Mouse (Mus musculus) cortical plate, adult 2 months (tissue): Measurements from ENCODE around the gene Gpc1. TPM values are rescaled to one million over a fixed set of nuclear protein-coding genes. Genes with fewer than 3 reads are reported as not detected.

Experiments used
- H3K27ac ChIP-seq: fragments of 200-500 bp; 2 replicates; pipeline ENCODE4 v1.5.1; 2012; ENCODE audit warnings: low read length, control low read depth, inconsistent platforms; ENCODE audit not compliant: insufficient read depth
- H3K4me1 ChIP-seq: fragments of 200-500 bp; 2 replicates; pipeline ENCODE4 v1.6.1; 2011; ENCODE audit warnings: low read length; ENCODE audit not compliant: control insufficient read depth, insufficient read depth
- H3K4me3 ChIP-seq: fragments of 200-500 bp; 2 replicates; pipeline ENCODE4 v1.5.1; 2011; ENCODE audit warnings: mild to moderate bottlenecking, low read length, control low read depth; ENCODE audit not compliant: insufficient read depth
- CTCF ChIP-seq: fragments of 200-500 bp; IDR thresholded peaks from 2 replicates; pipeline ENCODE4 v1.5.1; 2011; ENCODE audit warnings: mild to moderate bottlenecking, control low read depth, low read length; ENCODE audit not compliant: insufficient read depth; ENCODE audit errors: extremely low read depth
- POLR2A ChIP-seq: fragments of 200-500 bp; IDR thresholded peaks from 2 replicates; pipeline ENCODE4 v1.6.1; 2011; ENCODE audit warnings: mild to moderate bottlenecking, low read length, control low read depth; ENCODE audit not compliant: insufficient read depth; ENCODE audit errors: extremely low read depth
- polyA plus RNA-seq: library from polyadenylated mRNA; depleted of rRNA; stranded (reverse); fragments of >200 nt; gene quantifications from 2 replicates; pipeline ENCODE4 v1.2.3, GENCODE M21; 2012

Gpc1 gene
- polyA plus RNA-seq, 1 experiment, result 49.5 TPM

- no peak for TF ChIP-seq POLR2A
- H3K27ac ChIP-seq, result no peak overlapping the region
- H3K4me3 ChIP-seq, result no peak overlapping the region
- H3K4me1 ChIP-seq, result no peaks in the 10 kb centered on the region
These were observed 29.1 kb upstream of the Gpc1 start for GRCm38 (mm10) chr1:92802362-92802761.

DNA sequence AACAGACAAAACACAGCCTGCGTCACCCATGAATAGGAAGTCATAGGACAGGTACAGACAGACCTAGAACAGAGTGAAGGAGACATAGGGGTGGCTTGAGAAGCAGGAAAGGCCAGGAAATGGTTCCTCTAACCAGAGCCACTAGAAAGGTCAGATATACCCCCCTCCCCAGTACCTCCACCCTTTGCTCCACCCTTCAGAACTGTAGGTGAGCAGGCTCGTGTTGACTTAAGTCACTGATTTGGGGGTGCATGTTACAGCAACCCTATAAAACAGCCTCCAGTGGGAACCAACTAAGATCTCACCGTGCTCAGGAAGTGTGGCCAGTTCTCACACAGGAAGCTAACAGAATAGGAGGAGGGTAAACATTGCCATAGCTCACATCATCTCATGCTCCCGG, 28.1 kb upstream of the Gpc1 start:
- TF ChIP-seq CTCF (no peak), POLR2A (no peak)

GRCm38 (mm10) chr1:92805181-92805580, 26.3 kb upstream of the Gpc1 start:
- TF ChIP-seq CTCF, result no peak
- TF ChIP-seq POLR2A, result no peak
- H3K27ac ChIP-seq, result no peak overlapping the region

More for the DNA sequence above, 28.1 kb upstream of the Gpc1 start:
- Histone ChIP-seq H3K4me1 (no peaks in the 10 kb centered on the region), H3K27ac (no peak overlapping the region), H3K4me3 (no peak overlapping the region)

DNA sequence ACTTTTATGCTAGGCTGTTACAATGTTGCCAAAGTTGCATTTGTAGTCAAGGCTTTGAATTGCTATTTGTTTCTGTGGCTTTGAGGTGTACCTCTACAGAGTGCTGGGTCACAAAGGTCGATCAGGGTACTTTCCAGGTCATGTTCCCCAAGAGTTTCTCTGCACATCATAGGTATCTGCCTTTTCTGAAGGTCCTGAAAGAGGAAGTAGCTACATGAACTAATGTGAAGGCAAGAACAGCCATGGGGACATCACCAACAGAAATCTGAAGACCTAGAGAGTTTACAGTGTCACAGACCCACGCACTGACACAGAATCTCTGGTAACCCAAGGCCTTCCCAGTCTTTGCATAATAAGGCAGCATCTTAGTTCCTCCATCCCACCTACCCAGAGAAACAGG, 25.6 kb upstream of the Gpc1 start:
- no peak overlapping the region for H3K27ac ChIP-seq
- no peak overlapping the region for H3K4me3 ChIP-seq
- TF ChIP-seq CTCF (no peak), POLR2A (no peak)
- no peaks in the 10 kb centered on the region for H3K4me1 ChIP-seq

More at GRCm38 (mm10) chr1:92805181-92805580, 26.3 kb upstream of the Gpc1 start:
- no peaks in the 10 kb centered on the region for H3K4me1 ChIP-seq
- no peak overlapping the region for H3K4me3 ChIP-seq

DNA sequence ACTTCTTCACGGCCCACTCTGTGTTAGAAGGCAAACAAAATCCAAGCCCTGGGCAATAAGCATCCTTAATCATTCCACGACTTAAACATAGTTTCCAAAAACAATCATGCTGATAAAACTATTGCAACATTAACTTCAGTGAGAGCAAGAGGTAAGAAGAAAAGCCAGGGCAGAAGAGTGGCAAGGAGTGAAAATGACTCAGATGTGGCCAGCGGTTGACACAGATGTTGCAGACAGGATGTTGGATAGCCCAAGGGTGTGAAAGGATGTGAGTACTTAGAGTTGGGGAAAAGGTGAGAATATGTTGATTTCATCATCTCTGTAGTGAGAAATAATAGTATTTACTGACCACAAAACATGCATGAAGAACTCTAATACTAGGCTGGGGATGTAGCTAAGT, 24.7 kb upstream of the Gpc1 start:
- TF ChIP-seq CTCF (no peak), POLR2A (no peak)
- no peaks in the 10 kb centered on the region for H3K4me1 ChIP-seq
- no peak overlapping the region for H3K27ac ChIP-seq
- no peak overlapping the region for H3K4me3 ChIP-seq

- no peaks in the 10 kb centered on the region for H3K4me1 ChIP-seq
- no peak overlapping the region for H3K4me3 ChIP-seq
- TF ChIP-seq POLR2A (no peak), CTCF (no peak)
- no peak overlapping the region for H3K27ac ChIP-seq
These were observed 21.8 kb upstream of the Gpc1 start for GRCm38 (mm10) chr1:92809621-92810020.

- Histone ChIP-seq H3K4me1 (no peaks in the 10 kb centered on the region), H3K4me3 (no peak overlapping the region), H3K27ac (no peak overlapping the region)
- no peak for TF ChIP-seq CTCF
- no peak for TF ChIP-seq POLR2A
These were observed 17.1 kb upstream of the Gpc1 start for GRCm38 (mm10) chr1:92814319-92814718.

DNA sequence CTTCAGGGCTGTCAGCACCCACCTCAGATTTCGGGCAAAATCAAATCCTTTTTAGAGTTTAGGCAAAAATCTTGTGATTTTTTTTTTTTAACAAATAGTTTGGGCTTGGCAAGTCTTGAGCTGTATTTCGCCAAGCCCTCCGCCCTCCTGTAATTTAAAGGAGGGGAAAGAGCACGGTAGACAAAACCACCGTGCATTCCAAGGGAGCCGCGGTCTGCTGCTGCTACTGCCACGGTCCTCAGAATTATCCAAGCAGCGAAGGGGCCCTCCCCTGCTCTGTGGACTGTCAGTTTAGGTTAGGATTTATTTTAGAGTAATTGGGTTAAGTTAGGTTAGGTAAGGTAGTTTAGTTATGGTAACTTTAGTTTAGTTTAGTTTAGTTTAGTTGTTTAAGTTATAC, 16.3 kb upstream of the Gpc1 start:
- H3K4me1 ChIP-seq, result no peaks in the 10 kb centered on the region
- H3K4me3 ChIP-seq, result no peak overlapping the region
- H3K27ac ChIP-seq, result no peak overlapping the region
- no peak for TF ChIP-seq POLR2A

DNA sequence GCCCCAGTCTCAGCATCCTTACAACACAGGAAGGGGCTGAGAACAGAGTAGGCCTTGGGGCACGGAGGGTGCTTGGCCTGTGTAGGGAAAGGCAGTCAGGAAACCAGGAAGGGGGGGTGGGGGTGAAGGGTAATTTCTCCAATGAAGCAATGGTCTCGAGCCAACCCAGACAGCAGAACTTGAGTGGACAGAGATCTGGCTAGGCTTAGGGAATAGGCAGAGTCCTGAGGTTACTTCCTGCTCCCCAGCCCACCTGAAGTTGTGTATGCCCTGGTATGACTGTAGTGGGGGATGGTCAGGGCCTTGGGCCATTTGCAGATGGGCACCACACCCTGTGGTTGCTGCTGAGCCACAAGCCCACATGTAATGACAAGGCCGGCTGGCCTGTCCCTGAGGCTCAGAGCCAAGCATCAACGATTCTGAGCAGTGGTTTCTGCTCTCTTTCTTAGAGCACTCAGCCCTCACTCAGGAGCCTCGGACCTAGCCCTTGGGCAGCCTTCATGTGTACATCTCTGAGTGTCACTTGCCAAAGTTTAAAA, 15.6 kb upstream of the Gpc1 start:
- TF ChIP-seq CTCF (no peak), POLR2A (no peak)
- Histone ChIP-seq H3K4me3 (no peak overlapping the region), H3K27ac (no peak overlapping the region), H3K4me1 (no peaks in the 10 kb centered on the region)

GRCm38 (mm10) chr1:92830626-92831187, 738 bp upstream of the Gpc1 start:
- H3K4me3 ChIP-seq, result peak overlapping the region; percentile 77
- H3K4me1 ChIP-seq, result peaks cover 3% of the 10 kb centered on the region; the same call in 1 of the 2 replicates
- no peak overlapping the region for H3K27ac ChIP-seq
- no peak for TF ChIP-seq CTCF
- TF ChIP-seq POLR2A, result no peak
